Mouse (Mus musculus) monocyte, adult 5-6 weeks (primary cell): ENCODE results near the gene Vmn1r69. TPM values are rescaled to one million over a fixed set of nuclear protein-coding genes. Genes with fewer than 3 reads are reported as not detected.

Experiments used
- ATAC-seq: fragments of 153-309, 156-312 bp; replicated peaks from 2 replicates; pipeline ENCODE4 v1.8.0; 2017; ENCODE audit warnings: mild to moderate bottlenecking; ENCODE audit not compliant: low TSS enrichment, insufficient number of reproducible peaks, severe bottlenecking, poor library complexity, low FRiP score
- total RNA-seq: library from RNA; stranded (forward); fragments of 200-1000, 200-491, 200-594 nt; gene quantifications from 3 replicates; pipeline ENCODE4 v1.2.3, GENCODE M21; 2017

Gene Vmn1r69
- total RNA-seq = not detected in 3 replicates

DNA sequence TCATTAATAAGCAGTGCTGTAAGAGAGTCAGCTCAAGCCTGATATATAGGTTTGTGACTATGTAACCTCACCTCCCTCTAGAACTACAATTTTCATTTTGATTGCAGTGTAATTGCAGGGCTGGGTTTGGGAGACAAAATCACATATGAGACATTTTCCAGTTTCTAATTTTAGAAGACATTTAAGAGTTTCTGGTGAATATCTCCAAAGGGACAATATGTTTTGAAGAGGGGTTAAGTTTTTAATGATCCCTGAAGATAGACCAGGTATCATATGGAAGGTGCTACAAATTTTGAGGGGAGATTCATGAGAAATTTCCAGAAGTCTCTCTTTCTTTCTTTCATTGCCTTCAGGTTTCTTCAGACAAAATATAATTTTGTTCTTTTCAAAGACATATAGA lies at the start of gene Vmn1r69:
TSS of gene Vmn1r69 (minus strand) at position 101 of the 400 bp plus-strand sequence.
- ATAC-seq = no peak

DNA sequence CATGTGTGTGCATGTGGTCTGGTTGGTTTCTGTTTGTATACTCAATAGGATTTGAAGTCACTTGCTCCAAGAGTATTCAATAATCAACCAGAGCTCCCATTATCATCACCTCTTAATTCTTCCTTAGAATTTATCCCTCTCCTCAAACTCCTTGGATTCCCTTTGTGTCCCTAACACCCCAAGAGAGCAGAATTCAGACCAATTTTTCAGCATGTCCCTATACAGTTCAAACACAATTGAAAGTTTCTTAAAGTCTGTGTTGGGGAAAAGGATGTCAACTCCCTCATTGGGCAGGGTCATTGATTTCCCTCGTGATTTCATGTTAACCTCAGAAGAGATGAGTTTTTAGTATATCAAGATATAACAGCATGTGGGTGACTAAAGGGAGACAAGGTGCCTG lies 17.8 kb upstream of the Vmn1r69 start, which contains the start of gene Vmn1r70:
TSS of gene Vmn1r70 (plus strand) at position 301 of the 400 bp plus-strand sequence.
- no peak for ATAC-seq

DNA sequence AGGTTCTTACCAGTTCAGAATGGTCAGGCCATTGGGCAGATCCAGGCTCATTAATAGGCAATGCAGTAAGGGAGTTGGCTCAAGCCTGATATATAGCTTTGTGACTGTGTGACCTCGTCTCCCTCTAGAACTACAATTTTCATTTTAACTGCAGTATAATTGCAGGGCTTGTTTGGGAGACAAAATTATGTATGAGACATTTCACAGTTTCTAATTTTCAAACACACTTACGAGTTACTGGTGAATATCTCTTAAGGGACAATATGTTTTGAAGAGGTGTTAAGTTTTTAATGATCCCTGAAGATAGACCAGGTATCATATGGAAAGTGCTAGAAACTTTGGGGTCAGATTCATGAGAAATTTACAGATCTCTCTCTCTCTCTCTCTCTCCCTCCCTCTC lies 55.1 kb downstream of the Vmn1r69 start, which contains the start of gene Vmn1r68:
TSS of gene Vmn1r68 (minus strand) at position 101 of the 400 bp plus-strand sequence.
- no peak for ATAC-seq

Other genes with a start within 250 kb of the Vmn1r69 start
- gene Vmn1r67, start 170.3 kb downstream of the Vmn1r69 start, total RNA-seq = not detected in 3 replicates
- 0.11 to 0.29 TPM in 2 of 3 replicates, not detected in the other for gene Zik1, start 118.3 kb downstream of the Vmn1r69 start, total RNA-seq
- 1.6 TPM in 1 of 3 replicates, not detected in the others for gene Vmn1r68, start 55.2 kb downstream of the Vmn1r69 start, total RNA-seq
- not detected in 3 replicates for gene Vmn1r70, start 17.9 kb upstream of the Vmn1r69 start, total RNA-seq
- not detected in 3 replicates for gene Nlrp4b, start 74.1 kb upstream of the Vmn1r69 start, total RNA-seq
- 0.10 TPM in 1 of 3 replicates, not detected in the others for gene Vmn1r71, start 140.7 kb upstream of the Vmn1r69 start, total RNA-seq